ENCODE assay signal across 10 mouse cellular contexts in the genomic region with DNA sequence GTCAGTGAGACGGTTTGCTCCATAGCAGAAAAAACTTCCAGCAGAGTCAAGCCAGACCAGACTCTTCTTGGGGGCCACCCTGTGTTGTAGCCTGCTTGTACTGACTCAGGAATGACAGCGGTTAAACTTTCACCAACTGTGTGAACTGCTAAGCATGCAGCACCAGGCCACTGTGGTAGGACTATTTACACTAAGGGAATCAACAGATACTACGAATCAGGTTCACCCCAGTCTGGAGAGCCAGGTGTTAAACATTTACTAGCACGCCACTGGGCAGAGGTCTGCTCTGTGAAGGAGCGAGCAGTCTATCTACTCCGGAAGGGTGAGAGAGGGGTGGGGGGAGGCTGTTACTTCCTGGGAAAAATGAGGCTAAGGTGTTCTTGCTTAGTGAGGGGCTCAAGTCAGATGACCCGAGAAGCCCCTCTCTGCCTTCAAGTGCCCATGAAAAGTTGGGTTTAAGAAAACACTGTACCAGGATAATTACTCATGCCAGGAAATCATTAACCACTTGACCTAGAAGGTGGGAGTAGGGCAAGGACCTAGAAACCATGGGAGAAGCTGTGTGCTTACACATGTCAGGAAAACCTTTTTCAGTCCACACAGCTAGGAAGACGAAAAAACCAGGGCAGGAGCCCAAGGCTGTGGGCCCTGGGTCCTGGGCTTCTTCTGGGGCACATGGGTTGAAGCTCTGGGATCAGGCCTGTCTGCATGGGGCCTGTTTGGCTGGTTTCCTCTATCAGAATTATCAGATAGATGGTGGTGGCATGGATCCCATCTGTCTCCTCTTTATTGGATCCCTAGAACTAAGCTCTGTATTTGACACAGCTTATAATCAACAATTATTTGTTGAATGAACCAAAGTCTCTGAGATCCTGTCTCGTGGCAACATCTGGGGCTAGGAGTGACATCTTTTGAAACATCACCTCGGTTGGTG. TPM values are rescaled to one million over a fixed set of nuclear protein-coding genes. Genes with fewer than 3 reads are reported as not detected.
DNase-seq lines count a peak whose midpoint lies in the region; ATAC-seq and TF ChIP-seq lines count a peak whose summit lies in the region.
"Had no signal": no experiment of that assay in that cellular context is flagged by ENCODE, and none has a peak within 500 bp of the region (broad histone marks: within the 10 kb centered on the region; RNA-seq: fewer than 3 reads in every experiment).

No protein-coding gene starts in this region.

- no peak overlapping the region for H3K4me2 ChIP-seq in limb, embryonic 11.5 days (ENCODE audit: low read depth, severe bottlenecking)
- H3K4me2 ChIP-seq in stomach, postnatal 0 days (replicated peaks; ENCODE audit: low read depth) = no peak overlapping the region
- no peak overlapping the region for H3K4me2 ChIP-seq in hindbrain, embryonic 12.5 days (replicated peaks)
- H3K4me2 ChIP-seq: midbrain, embryonic 13.5 days had no signal

- H3K9me3 ChIP-seq in limb, embryonic 11.5 days (ENCODE audit: control insufficient read depth, low read length) = no peaks in the 10 kb centered on the region
- H3K9me3 ChIP-seq in stomach, postnatal 0 days (ENCODE audit: control insufficient read depth, low read length) = no peaks in the 10 kb centered on the region
- no peaks in the 10 kb centered on the region for H3K9me3 ChIP-seq in hindbrain, embryonic 12.5 days (replicated peaks)
- H3K9me3 ChIP-seq: midbrain, embryonic 13.5 days had no signal

- peaks cover 31% of the 10 kb centered on the region for H3K4me1 ChIP-seq in limb, embryonic 11.5 days (ENCODE audit: control insufficient read depth, insufficient read depth, low read length)
- 0 out of 2 replicates have a peak, but pooled peaks cover 3% of the 10 kb centered on the region for H3K4me1 ChIP-seq in stomach, postnatal 0 days (replicated peaks; ENCODE audit: control insufficient read depth, insufficient read depth)
- peaks cover 21% of the 10 kb centered on the region for H3K4me1 ChIP-seq in hindbrain, embryonic 12.5 days

- H3K9ac ChIP-seq in limb, embryonic 11.5 days (ENCODE audit: low read length) = no peak overlapping the region
- H3K9ac ChIP-seq in stomach, postnatal 0 days (ENCODE audit: low read length) = 0 out of 2 replicates have a peak overlapping the region, but pooled peaks have one; percentile 18
- no peak overlapping the region for H3K9ac ChIP-seq in hindbrain, embryonic 12.5 days
- H3K9ac ChIP-seq: midbrain, embryonic 13.5 days had no signal

- no peak for ATAC-seq in limb, embryonic 11.5 days (ENCODE audit: insufficient number of reproducible peaks, low FRiP score, low TSS enrichment, low read depth)
- peak; percentile 89 for ATAC-seq in stomach, postnatal 0 days (ENCODE audit: low FRiP score, low TSS enrichment)
- ATAC-seq in hindbrain, embryonic 12.5 days (ENCODE audit: low FRiP score) = no peak
- ATAC-seq: midbrain, embryonic 13.5 days had no signal

- 37% methylated on average over 10 of the region's 10 CpGs for WGBS in limb, embryonic 11.5 days
- WGBS in stomach, postnatal 0 days = 35% methylated on average over 10 of the region's 10 CpGs
- 62% methylated on average over 10 of the region's 10 CpGs for WGBS in hindbrain, embryonic 12.5 days

- no peak for TF ChIP-seq EP300 in stomach, postnatal 0 days (optimal IDR thresholded peaks at IDR 0.05)

- TF ChIP-seq CTCF in stomach, postnatal 0 days (IDR thresholded peaks at IDR 0.05; ENCODE audit: low read depth) = no peak

- no peaks in the 10 kb centered on the region for H3K36me3 ChIP-seq in limb, embryonic 11.5 days (ENCODE audit: control insufficient read depth, insufficient read depth, low read length)
- no peaks in the 10 kb centered on the region for H3K36me3 ChIP-seq in stomach, postnatal 0 days (ENCODE audit: control insufficient read depth, insufficient read depth, low read length)
- H3K36me3 ChIP-seq in hindbrain, embryonic 12.5 days = no peaks in the 10 kb centered on the region
- H3K36me3 ChIP-seq: G1E; midbrain, embryonic 13.5 days had no signal

- H3K4me3 ChIP-seq in limb, embryonic 11.5 days (ENCODE audit: low read depth, low read length) = no peak overlapping the region
- no peak overlapping the region for H3K4me3 ChIP-seq in stomach, postnatal 0 days (ENCODE audit: low read depth, low read length)
- H3K4me3 ChIP-seq in hindbrain, embryonic 12.5 days = no peak overlapping the region
- H3K4me3 ChIP-seq: midbrain, embryonic 13.5 days had no signal

- no peaks in the 10 kb centered on the region for H3K27me3 ChIP-seq in limb, embryonic 11.5 days (ENCODE audit: control insufficient read depth, insufficient read depth, low read length)
- no peaks in the 10 kb centered on the region for H3K27me3 ChIP-seq in stomach, postnatal 0 days (ENCODE audit: control insufficient read depth, insufficient read depth, low read length)
- H3K27me3 ChIP-seq in hindbrain, embryonic 12.5 days = 0 out of 2 replicates have a peak, but pooled peaks cover 2% of the 10 kb centered on the region
- H3K27me3 ChIP-seq: midbrain, embryonic 13.5 days had no signal

- H3K27ac ChIP-seq in limb, embryonic 11.5 days (replicated peaks; ENCODE audit: low read depth, low read length) = no peak overlapping the region; the same call in 1 of the 2 replicates
- peak overlapping the region; percentile 86 for H3K27ac ChIP-seq in stomach, postnatal 0 days (replicated peaks)
- no peak overlapping the region for H3K27ac ChIP-seq in hindbrain, embryonic 12.5 days
- H3K27ac ChIP-seq: midbrain, embryonic 13.5 days had no signal

- peak; percentile 8 for DNase-seq in thymus, postnatal 4 days
- no peak for DNase-seq in thymus, postnatal 14 days
- DNase-seq in kidney, adult 18-20 months = peak; percentile 86
- peak; percentile 42 for DNase-seq in limb, embryonic 11.5 days (ENCODE audit: low spot score)
- DNase-seq in stomach, postnatal 0 days (ENCODE audit: low spot score) = peak; percentile 81
- no peak for DNase-seq in thymus, adult 18-20 months
- no peak for DNase-seq in spleen, postnatal 10 days (ENCODE audit: low spot score in 2 of 2)

RNA-seq across cellular contexts. Expression of a gene that starts 7.0 kb away (rescaled TPM):
- polyA plus RNA-seq in limb, embryonic 11.5 days (2014; fragmentation: Nextera tagmentation; extraction: Ambion mirVana) = 59.0 and 66.7 TPM in 2 replicates
- polyA plus RNA-seq in stomach, postnatal 0 days (2015; fragmentation: Nextera tagmentation; extraction: Ambion mirVana) = 13.0 and 13.8 TPM in 2 replicates
- 66.5 and 69.4 TPM in 2 replicates for polyA plus RNA-seq in hindbrain, embryonic 12.5 days (2016; fragmentation: Nextera tagmentation; extraction: Ambion mirVana)

Comparison
In these comparisons a context has a peak if more than half of its experiments do, and no peak if none do; other contexts are left out.
1. DNase-seq: peak in thymus, postnatal 4 days (single experiment), kidney, adult 18-20 months (single experiment), limb, embryonic 11.5 days (single experiment) and stomach, postnatal 0 days (single experiment); none in thymus, postnatal 14 days (single experiment), thymus, adult 18-20 months (0 of 2) and spleen, postnatal 10 days (0 of 2).